Mouse (Mus musculus): ENCODE measurements at regions not wholly inside any gene's neighbourhood (a gene's known extent, or its start where the extent isn't known, plus 50 kb on each side); places are given as distances from the start of the nearest gene placed in this dataset.

DNA sequence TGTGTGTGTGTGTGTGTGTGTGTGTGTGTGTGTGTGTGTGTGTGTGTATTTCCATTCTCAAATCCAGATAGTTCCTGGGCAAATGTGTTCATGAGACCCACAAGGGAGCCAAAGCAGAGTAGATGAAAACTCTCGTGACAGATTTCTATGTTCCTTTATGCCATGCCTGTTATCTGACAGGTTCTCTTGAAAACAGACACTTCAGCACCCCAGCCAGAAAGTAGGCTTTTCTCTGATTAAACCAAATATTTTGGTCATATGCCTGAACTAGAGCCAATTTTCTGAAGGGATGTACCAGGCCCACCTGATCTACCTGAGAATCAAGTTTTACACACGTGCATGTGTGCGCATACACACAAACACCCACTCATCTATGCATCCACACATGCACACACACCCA lies 95.5 kb downstream of the Psat1 start:
- DNase-seq (ENCODE audit: low read depth) = no peak

DNA sequence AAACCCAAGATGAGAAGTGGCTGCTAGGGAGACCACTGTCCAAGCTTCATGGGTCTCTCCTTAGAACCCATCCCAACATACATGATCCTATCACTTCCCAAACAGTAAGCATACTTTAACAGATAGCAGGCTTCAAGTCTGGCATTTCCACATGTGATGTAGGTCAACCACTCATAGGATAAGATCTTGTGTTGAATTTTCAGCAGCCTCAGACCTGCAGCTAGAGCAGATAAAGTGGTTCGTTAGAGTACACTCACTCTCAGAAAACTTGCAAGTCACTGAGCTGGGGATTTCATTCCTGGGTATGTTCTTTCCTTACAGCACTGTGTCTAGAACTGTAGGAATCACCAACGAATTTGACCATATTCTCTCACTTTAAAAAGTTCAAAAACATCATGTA lies 96.4 kb downstream of the Psat1 start:
- DNase-seq (ENCODE audit: low read depth) = no peak

DNA sequence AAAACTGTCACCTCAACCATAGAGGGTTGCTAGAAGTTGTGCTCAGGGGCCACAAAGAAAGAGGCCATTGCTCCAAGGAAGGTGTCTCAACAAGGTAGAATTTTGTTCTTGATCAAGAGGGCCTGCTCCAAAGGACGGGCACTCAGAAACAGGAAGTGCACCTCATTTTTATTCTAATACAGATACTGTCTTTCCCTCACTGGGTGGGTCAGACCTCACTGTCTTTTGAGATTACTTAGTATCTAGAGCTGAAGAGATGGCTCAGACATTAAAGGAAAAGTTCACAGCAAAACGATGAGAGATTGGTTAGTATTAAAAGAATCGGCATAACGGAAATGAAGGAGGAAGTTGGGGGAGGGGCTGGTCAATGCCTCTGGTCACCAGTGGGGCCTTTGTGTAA lies 97.9 kb downstream of the Psat1 start:
- no peak for DNase-seq (ENCODE audit: low read depth)

DNA sequence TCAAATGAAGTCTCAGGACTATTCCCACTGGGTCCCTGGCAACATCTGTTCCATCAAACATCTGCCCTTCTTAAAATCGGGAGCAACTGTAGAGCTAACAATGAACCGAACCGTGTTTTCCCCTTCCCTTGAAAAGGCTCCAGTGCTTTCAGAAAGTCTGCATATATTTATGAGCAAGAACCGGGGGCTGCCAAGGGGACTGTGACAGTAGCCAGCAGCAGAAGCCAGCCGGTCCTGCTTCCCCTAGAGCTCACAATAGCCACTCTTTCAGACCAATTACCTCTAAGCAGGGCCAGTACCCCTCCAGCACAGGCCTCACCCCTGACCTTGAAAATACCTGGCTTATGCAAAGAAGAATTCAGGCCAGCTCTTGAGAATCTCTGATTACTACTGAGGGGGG lies 108.8 kb downstream of the Psat1 start:
- no peak for DNase-seq (ENCODE audit: low read depth)

DNA sequence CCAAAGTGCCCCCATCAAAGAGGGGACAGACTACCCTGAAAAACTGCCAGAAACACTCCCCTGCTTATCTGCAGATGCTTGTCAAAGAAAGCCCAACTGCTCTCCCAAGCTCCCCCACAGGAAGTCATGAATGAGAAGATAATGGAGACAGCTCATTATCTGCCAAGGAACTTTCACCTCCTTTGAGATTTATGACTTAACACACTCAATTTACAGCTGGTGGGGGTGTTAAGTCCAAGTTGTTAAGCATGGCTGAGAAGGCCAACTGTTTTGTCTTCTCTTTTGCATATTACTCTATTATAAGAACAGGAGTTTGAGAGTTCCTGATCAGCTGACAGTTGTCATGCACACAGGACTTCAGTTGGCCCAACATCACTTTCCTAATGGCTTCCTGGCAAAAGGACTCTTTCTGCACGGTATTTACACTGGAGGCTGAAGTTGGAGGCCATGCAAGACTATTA lies 109.4 kb downstream of the Psat1 start:
- peak; percentile 13 for DNase-seq (ENCODE audit: low read depth)

DNA sequence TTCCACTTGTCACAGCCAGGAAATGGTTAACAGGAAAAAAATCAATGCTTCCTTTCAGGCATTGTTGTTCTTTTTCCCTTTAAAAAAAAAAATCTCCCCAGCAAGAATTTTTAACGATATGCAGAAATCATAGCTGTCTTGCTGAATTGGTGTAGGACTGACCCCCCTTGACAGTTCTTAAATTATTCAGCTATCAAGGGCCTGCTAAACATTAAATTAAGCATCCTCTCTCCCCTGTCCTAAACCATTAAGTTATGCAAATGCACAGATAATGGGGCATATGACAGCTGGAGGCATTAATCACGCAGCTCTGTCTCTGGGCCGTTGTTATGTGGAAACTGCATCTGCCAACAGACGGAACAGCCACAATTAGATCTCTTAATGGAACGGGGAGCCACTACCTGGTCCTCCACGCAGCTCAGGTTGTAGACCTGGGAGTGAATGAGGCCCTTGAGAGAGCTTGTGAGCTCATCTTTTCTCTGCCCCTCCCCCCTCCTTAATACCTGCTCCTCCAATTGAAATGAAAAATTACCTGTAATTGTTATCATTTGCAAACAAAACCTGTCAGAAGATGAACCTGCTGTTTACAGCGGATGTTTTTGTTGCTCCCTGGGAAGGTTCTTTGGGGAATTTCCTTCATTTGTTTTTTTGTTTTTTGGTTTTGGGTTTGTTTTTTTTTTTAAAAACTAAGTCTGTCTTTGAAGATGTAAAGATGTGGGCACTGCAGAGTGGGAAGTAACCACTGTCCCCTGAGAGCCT lies 110.0 kb downstream of the Psat1 start:
- no peak for DNase-seq (ENCODE audit: low read depth)

DNA sequence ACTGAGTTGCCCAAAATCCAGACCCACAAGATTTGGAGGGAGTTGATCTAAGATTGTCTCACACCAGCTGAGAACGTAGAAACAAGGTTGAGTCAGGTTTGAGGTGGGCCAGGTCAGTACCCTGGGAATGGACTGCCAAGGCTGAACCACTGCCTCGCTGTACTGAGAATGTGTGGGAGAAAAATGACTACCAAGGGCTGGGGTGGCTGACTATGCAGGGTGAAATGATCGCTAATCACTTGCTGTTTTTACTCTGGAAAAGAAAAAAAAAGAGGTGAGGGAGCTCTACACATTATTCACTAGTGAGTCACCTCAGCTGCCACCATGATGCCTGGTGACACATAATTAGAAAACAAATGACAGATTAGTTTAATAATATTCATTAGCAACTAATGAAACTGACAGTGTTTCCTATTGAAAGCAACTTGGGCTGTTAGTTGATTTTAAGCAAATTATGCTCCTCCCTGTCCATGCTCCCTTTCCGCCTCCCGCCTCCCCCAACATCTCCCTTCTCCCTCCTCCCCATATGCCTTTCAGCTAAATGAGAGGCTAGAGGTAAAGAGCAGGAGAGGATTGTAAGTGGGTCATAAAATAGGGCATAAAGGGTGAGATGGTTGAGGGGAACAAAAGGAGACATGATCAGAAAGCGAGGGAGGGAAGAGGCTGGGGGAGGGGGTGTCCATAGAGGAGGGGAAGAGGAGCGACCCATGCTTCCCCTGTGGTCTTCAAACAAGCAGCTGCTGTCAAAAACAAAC lies 110.8 kb downstream of the Psat1 start:
- DNase-seq (ENCODE audit: low read depth) = no peak

DNA sequence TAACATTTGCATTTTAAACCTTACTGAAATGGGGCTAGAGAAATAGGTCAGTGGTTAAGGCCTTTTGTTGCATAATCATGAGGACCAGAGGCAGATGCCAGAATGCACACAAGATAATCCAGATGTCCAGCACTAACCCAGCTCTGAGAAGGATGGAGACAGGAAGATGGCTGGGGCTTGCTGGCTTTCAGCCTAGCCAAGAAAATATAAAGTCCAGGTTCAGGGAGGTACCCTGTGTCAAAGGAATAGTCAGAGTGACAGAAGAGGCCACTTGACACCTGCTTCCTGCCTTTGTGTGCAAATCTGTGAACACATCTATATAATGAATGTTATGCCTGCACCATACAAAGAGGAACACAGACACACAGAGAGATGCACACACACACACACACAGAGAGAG lies 116.8 kb downstream of the Psat1 start:
- DNase-seq (ENCODE audit: low read depth) = no peak

DNA sequence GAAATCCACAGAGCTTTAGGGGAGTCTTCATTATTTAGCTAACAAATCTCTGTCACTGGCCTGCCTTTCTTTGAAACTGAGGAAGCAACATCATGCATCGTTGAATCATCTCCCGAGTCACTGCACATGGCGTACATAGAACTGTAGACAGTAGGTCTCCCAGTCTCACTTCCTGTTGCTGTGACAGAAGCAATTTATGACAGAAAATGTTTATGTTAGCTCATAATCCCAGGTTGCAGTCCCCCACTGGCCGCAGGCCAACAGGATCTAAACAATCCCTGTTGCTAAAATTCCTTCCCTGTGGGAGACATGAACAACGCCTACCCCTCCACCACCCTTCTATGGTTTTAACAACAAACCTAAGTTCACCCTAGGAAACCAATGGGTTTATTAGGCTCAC lies 118.0 kb downstream of the Psat1 start:
- peak; percentile 8 for DNase-seq (ENCODE audit: low read depth)

DNA sequence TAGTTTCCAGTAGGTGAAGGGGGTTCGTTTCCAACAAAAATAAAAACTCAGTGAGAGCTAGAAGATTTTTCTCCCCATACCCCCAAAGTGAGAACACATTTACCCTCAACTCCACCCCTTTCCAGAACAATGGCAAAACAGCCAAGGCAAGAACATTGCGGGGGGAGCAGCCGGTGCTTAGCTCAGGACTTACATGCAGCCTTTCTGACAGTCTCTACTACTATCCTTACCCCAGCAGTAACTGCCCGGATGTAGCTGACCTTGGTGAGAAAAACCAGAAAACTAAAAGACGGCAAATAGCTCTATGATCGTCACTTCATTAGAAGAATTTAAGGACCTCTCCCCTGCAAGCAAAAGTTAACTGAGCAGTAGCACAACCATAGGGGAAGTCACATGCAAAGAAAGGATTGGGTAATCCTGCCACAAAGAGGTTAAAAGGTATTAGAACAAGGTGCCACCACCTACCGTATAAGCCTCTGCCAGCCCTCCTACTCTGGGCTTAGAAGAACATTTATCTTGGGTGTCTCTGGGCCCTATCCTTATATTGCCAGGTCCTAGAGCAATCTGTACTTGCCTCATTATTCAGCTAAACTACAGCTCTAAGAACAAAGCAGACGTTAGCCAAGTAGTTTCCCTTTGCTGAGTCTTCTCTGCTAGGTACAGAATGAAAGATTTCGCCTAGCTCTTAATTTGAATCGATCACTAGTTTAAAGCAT lies 119.0 kb downstream of the Psat1 start:
- DNase-seq (ENCODE audit: low read depth) = no peak

DNA sequence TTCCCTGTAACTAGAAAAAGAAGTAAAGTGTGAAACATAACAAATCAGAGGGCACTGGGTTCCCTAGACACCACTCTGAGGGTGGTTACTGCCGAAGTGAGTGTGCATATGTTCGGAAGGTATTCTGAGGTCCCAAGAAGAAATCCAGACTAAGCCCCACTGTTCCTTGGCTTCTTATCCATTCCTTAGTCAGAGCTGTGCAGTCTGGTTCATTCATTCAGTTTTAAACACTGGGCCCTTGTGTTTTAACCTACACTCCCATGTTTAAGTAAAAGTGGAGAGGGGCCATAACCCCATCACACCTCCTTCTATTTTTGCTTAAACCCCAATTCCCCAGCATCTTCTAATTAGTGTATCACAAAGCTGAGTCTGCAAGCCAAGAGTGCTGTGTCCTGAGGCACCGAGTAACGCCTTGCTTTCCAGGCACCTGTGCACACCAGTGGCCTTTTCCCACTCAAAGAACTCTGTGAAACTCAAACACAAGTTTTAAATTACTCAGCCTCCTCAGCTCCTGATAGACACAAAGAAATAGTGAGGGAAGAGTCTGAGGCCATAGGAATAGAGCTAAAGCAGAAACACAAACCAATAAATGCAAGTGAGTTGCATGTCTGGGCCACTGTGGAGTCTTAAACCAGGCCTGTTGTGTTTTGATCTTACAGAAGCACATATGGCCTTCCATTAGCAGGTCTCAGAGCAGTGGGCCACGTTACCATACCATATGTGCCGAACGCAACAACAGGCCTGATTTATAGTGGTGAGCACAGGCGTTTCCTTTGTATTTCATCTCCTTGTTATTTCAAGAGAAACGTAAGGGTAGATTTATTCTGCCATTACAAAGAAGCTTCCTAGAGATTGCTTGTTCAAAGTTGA lies 119.8 kb downstream of the Psat1 start:
- no peak for DNase-seq (ENCODE audit: low read depth)

DNA sequence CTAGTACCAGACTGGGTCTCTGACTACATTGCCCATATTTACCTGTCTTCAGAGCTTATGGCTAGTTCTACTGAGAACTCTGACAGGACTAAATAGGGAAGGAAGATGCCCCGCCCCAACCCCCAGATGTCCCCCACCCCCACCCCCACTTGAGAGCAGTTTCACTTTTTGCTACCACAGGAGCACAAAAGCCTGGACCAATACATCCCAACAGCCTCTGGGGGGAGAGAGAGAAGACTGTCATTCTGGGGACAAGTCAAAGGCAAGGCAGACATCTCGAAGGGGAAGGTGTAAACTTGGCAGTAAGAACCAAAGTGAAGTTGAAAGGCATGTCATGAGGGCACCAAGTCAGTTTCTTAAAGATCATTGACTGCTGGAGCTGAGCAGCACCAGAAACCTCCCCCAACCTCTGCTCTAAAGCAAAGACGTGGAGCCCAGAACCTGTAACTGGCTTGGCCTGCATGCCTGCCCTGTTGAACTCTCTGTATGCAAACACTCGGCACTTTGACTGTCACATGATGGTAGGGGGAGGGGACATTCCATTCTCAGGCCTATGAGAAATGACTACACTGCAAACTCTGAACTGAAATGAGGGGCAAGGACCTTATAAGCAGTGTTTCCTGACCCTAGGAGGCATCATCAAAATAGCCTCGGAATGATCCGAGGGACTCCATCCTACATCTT lies 123.3 kb downstream of the Psat1 start:
- DNase-seq (ENCODE audit: low read depth) = no peak

DNA sequence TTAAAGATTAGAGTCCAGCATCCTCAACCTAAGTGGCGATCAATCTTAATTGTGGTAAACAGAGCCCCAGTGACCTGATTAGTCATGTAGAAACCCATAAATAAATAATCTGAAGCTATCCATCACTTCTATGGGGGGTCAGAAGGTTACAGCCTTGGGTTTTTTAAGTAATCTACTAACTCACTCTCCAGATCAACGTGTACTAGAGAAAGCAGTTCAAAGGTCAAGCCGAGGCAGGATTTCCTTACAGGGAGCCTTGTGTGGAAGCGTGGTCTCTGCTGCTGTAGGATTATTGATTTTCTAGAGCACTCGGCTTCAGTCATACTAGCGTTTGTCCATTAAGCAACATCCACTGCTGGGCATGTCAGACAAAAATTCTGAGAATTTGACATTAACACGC lies 127.1 kb downstream of the Psat1 start:
- DNase-seq (ENCODE audit: low read depth) = no peak

DNA sequence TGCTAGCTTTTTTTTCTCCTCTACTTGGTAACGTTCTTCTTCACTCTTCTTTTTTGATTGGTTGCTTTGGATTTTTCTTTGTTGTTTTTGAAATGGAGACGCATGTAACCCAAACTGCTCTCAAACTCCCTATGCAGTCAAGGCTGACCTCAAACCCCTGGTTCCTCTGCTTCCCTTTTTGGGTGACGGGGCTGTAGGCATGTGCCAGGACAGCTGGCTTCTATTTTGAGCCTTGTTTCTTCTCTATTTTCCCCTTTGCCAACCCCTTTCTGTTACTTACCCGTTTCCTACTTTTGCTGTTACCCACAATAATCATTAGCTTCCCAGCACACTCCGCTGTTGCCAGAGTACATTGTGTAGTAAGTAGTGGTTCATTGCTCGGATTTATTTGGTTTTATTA lies 132.0 kb downstream of the Psat1 start:
- no peak for DNase-seq (ENCODE audit: low read depth)

DNA sequence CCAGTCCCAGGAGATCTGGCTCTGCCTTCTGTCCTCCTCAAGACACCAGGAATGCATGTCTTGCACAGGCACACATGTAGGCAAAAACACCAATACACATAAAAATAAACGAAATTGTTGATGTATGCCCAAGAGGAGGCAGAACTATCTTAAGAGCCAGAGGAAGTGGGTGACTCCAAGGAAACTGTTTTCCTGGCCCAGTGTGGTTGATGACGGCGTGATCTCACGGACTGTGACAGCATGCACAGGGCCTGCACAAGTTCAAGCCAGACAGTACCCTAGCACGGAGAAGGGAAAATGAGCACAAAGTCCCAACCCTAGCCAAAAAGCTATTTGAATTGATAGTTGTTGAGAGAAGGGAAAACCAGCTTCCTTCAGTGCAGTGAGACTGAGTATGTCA lies 138.1 kb downstream of the Psat1 start:
- DNase-seq (ENCODE audit: low read depth) = no peak

DNA sequence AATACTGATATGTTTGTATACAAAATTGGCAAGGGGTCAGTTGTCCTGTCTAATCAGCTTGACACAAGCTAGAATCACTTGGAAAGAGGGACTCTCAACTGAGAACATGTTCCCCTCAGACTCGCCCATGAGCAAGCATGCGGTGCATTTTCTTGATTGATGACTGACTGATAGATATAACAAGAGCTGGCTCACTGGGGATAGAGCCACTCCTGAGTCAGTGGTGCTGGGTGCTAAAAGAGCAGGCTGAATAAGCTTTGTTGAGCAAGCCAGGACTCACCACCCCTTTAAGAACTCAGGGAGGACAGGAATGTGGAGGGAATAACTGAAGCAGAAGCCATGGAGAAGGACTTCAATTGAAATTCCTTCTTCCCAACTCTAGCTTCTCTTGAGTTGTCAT lies 139.5 kb downstream of the Psat1 start:
- DNase-seq (ENCODE audit: low read depth) = no peak

DNA sequence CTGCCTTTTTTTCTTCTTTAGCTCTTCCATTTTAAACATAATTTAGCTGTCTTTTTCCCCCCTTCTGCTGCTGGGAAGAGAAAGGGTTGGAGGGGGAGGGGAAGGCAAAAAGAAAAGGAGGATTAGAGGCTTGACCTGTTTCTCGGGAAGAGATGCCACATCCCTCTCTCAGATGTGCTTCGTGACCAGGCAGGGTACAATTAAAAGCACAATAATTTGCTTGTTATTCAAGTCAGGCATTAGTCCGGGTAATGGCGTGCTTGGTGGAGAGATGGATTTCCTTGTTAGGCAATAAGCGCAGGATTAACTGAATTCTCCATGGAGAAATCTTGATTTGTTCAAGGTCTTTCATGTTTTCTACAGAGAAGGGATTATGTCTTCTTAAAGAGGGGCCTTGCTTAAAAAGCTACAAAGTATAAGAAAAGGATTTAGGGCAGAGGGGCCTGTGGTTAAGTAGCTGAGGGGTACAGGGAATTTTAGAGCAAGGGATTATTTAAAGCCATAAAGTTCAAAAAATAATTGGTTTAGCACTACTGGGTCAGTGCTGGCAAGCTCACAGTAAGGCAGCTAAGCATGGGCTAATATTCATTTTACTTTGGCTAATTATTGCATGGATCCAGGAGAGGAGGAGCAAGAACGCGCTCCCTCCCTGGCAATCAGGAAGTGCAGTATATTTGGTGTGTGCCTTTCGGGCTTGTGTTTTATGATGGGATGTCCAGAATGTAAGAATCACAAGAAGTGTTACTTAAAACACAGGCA lies 143.8 kb downstream of the Psat1 start:
- DNase-seq (ENCODE audit: low read depth) = no peak

DNA sequence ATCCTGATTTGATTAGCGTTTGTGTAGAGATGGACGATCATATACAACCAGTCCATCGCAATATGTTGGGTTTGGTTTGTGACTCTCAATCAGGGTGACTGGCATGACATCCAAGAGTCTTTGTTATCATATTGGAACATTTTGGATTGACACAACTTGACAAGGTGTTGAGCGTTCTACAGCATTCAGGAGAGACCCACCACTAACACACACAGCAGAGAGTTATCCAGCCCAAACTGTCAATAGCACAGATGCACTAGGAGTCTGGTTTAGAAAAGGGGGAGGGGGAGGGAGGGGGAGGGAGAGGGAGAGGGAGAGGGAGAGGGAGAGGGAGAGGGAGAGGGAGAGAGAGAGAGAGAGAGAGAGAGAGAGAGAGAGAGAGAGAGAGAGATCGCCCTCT lies 144.5 kb downstream of the Psat1 start:
- no peak for DNase-seq (ENCODE audit: low read depth)

DNA sequence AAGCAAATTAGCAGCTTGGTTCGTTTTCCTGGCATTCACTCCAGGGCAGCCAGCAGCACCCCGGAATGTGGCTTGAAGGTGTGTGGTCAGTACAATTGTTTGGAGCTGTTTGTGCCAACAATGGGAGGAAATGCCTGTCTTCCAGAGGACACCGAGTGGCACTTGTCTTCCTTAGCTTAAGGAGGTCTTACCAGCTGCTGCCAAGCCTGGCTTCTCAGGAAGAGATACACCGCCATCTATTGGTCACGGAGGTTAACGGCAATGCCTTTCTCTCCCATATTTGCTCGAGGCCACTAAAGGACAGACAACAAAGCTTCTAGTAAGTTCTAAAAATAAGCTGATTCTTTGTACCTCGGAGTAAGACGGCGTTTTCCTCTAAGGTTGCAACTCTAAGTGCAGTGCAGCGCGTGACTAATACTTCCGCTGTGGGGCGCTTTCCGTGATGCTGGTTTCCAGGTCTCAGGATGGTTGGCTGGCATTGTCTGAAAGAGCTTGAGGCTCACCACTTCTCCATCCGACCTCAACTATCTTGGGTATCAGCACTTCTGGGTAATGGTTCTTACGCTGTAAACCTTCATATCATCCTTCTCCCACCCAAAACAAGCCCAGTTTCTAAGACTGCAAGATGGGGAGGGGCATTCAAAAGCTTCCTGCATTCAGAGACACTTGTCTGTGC lies 145.2 kb downstream of the Psat1 start:
- DNase-seq (ENCODE audit: low read depth) = peak; percentile 85

All from NIH3T3 (cell line).